Mouse (Mus musculus) forebrain, embryonic 16.5 days (tissue): ENCODE results near the gene Col5a3. TPM values are rescaled to one million over a fixed set of nuclear protein-coding genes. Genes with fewer than 3 reads are reported as not detected.
A peak's percentile ranks its signal among the peaks of the same experiment; 100 is the strongest.

Experiments used
- ATAC-seq: fragments of 200-750 bp; cut with Nextera tagmentation; 2 replicates; pipeline ENCODE4 v1.8.0; 2017; ENCODE audit warnings: mild to moderate bottlenecking, moderate library complexity
- H3K27ac ChIP-seq: fragments of 300-500 bp; sonication (generic); 2 replicates; pipeline ENCODE4 v1.5.1; 2014; ENCODE audit warnings: low read length, control low read depth
- H3K27me3 ChIP-seq: fragments of 300-500 bp; sonication (generic); replicated peaks from 2 replicates; pipeline ENCODE4 v1.6.1; 2014; ENCODE audit warnings: low read length; ENCODE audit not compliant: control insufficient read depth, insufficient read depth
- H3K36me3 ChIP-seq: fragments of 300-500 bp; sonication (generic); 2 replicates; pipeline ENCODE4 v1.6.1; 2014; ENCODE audit not compliant: control insufficient read depth, insufficient read depth
- H3K4me1 ChIP-seq: fragments of 300-500 bp; sonication (generic); replicated peaks from 2 replicates; pipeline ENCODE4 v1.6.1; 2014; ENCODE audit warnings: low read length; ENCODE audit not compliant: control insufficient read depth, insufficient read depth
- H3K4me2 ChIP-seq: fragments of 300-500 bp; sonication (generic); 2 replicates; pipeline ENCODE4 v1.6.1; 2014; ENCODE audit warnings: mild to moderate bottlenecking, low read length, control low read depth
- H3K4me3 ChIP-seq: fragments of 300-500 bp; sonication (generic); replicated peaks from 2 replicates; pipeline ENCODE4 v1.5.1; 2014; ENCODE audit warnings: mild to moderate bottlenecking, low read length, control low read depth
- H3K9ac ChIP-seq: fragments of 300-500 bp; sonication (generic); replicated peaks from 2 replicates; pipeline ENCODE4 v1.6.1; 2014; ENCODE audit warnings: low read depth, low read length, control low read depth
- H3K9me3 ChIP-seq: fragments of 300-500 bp; sonication (generic); 2 replicates; pipeline ENCODE4 v1.6.1; 2016; ENCODE audit warnings: low read length; ENCODE audit not compliant: control insufficient read depth
- WGBS: fragments of 180-500 bp; shearing (Covaris S2); extraction: QIAGEN DNeasy Blood & Tissue Kit; methylation state at CpG from one replicate; pipeline ENCODE4 v1.1.7; 2014; 5-methylcytosine and 5-hydroxymethylcytosine counted together
- polyA plus RNA-seq: library from polyadenylated mRNA; unstranded; fragments of >200 nt; fragmentation: Nextera tagmentation; extraction: Ambion mirVana; gene quantifications from 2 replicates; pipeline ENCODE4 v1.2.1, GENCODE M21; 2015

The Col5a3 gene
- polyA plus RNA-seq, 1 experiment from 2014 or later = 0.33 TPM

DNA sequence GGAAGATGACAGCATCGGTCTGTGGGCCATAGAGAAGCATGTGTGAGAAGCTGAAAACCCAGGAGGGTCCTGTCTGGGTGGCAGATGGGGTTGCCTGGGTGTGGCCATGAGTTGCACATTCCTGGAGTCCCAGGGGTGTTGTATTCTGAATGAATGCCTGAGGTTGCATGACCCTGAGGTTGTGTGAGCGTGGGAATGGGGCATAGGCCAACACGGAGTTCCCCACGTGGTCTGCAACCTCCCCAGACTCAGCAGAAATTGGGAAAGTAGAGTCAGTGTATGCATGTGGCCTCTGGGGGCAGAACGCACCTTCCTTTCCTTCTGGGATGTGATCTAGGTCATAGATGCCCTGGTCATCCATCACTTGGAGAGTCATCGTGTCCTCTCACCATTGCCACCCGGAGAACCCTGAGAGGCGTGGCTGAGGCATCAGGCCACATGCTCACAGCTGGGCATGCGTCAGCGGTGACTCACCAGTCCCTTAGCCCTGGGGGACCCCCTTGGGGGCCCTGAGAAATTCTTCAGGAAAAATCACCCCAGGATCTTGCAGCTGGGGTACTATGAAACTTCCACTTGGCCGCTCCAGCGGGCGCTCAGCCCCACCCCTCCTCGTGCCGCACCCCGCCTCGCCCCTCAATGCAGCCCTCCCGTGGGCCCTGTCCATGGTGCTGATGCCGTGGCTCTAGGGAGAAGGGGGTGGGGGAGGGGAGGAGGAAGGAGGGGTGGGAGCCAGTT, 2.2 kb downstream of the Col5a3 start:
- 0 out of 2 replicates have a peak, but pooled peaks cover 5% of the 10 kb centered on the region for H3K27me3 ChIP-seq
- H3K27ac ChIP-seq = no peak overlapping the region
- no peak overlapping the region for H3K4me2 ChIP-seq
- peaks cover 5% of the 10 kb centered on the region; the same call in 1 of the 2 replicates for H3K4me1 ChIP-seq
- WGBS = 14% methylated on average over 19 of the region's 19 CpGs
- ATAC-seq = no peak
- no peaks in the 10 kb centered on the region for H3K9me3 ChIP-seq
- H3K36me3 ChIP-seq = no peaks in the 10 kb centered on the region
- no peak overlapping the region for H3K9ac ChIP-seq
- no peak overlapping the region for H3K4me3 ChIP-seq

DNA sequence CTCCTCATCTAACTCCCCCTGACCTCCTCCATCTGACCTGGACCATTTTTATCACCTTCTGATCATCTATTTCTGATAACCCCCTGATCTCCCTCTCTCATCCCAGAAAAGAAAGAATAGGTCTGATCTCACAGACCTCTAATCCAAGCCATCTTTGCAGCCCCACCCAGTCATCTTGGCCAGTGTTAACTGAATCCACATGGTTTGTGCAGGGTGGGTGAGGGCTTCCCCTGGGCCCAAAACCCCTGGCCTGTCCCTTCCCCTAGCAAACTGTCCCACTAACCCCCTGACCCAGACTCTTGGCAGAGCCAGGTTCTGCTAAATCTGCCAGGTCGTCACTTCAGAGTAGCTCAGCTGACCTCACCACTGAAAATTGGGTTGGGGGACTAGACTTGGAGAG, 4.1 kb downstream of the Col5a3 start:
- 59% methylated on average over 1 of the region's 1 CpGs for WGBS
- Histone ChIP-seq H3K4me3 (no peak overlapping the region), H3K4me1 (peaks cover 5% of the 10 kb centered on the region; the same call in 1 of the 2 replicates), H3K4me2 (no peak overlapping the region), H3K9ac (no peak overlapping the region), H3K27ac (no peak overlapping the region), H3K9me3 (no peaks in the 10 kb centered on the region), H3K27me3 (0 out of 2 replicates have a peak, but pooled peaks cover 5% of the 10 kb centered on the region), H3K36me3 (no peaks in the 10 kb centered on the region)
- ATAC-seq = no peak

DNA sequence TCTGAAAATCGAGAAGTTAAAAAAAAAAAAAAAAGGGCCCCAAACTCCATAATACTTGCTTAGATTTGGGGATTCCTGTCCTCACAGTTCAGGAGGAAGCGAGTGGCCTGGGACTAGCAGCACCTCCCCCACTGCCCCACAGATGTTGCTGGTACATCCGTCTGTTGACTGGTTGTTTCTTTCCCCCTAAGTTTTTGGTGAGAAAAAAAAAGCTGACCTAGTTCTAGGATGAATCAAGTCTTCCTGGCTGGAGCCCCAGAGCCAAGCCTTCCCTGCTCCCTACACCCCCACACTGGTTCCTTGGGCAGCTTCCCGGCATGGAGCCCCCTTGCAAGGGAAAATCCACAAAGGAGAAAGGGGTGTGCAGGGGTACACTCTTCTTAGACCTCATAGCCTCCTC, 4.6 kb downstream of the Col5a3 start:
- 53% methylated on average over 4 of the region's 4 CpGs for WGBS
- Histone ChIP-seq H3K27ac (no peak overlapping the region), H3K4me3 (no peak overlapping the region), H3K27me3 (0 out of 2 replicates have a peak, but pooled peaks cover 4% of the 10 kb centered on the region), H3K36me3 (no peaks in the 10 kb centered on the region), H3K9me3 (no peaks in the 10 kb centered on the region), H3K4me2 (no peak overlapping the region), H3K9ac (no peak overlapping the region), H3K4me1 (peaks cover 5% of the 10 kb centered on the region; the same call in 1 of the 2 replicates)
- ATAC-seq = no peak

DNA sequence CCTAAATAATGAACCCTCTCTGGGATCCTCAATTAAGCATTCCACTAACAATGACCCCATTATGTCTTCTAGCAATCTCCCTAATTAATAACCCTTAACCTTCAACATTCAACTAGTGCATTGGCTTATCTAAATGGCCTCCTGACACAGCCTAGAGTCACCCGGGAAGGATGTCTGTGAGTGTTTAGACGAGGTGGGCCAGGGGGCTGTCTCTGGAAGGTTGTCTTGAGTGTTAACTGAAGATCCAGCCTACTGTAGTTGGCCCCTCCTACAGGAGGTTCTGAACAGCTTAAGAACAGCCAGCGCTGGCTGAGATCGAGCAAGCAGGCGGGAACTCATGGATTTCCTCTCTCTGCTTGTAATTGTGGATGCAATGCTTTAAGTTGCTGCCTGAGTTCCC, 9.2 kb downstream of the Col5a3 start:
- Histone ChIP-seq H3K9me3 (0 out of 2 replicates have a peak, but pooled peaks cover 4% of the 10 kb centered on the region), H3K4me3 (no peak overlapping the region), H3K4me2 (no peak overlapping the region), H3K27ac (no peak overlapping the region), H3K4me1 (no peaks in the 10 kb centered on the region), H3K36me3 (no peaks in the 10 kb centered on the region), H3K9ac (no peak overlapping the region), H3K27me3 (no peaks in the 10 kb centered on the region)
- 45% methylated on average over 5 of the region's 5 CpGs for WGBS
- no peak for ATAC-seq

DNA sequence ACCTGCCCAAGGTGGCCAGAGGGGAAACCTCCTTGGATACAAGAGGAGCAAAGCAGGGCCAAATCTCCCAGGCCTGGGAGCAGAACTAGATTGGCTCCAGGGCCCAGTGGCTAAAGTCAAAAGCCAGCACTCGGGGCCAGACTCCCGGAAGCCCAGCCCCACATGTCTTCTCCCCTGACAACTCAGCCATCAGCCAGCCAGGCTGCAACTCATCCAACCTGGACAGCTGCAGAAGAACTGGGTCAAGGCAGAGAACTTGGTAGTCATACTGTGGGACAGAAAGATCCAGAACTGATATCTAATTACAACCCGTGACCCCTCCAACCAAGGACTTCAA, 9.7 kb downstream of the Col5a3 start:
- no peak overlapping the region for H3K4me3 ChIP-seq
- no peak overlapping the region for H3K9ac ChIP-seq
- H3K36me3 ChIP-seq = no peaks in the 10 kb centered on the region
- no peak overlapping the region for H3K4me2 ChIP-seq
- no peak for ATAC-seq
- H3K9me3 ChIP-seq = 0 out of 2 replicates have a peak, but pooled peaks cover 4% of the 10 kb centered on the region
- H3K27ac ChIP-seq = no peak overlapping the region
- WGBS = 88% methylated on average over 3 of the region's 3 CpGs
- no peaks in the 10 kb centered on the region for H3K27me3 ChIP-seq
- H3K4me1 ChIP-seq = no peaks in the 10 kb centered on the region

DNA sequence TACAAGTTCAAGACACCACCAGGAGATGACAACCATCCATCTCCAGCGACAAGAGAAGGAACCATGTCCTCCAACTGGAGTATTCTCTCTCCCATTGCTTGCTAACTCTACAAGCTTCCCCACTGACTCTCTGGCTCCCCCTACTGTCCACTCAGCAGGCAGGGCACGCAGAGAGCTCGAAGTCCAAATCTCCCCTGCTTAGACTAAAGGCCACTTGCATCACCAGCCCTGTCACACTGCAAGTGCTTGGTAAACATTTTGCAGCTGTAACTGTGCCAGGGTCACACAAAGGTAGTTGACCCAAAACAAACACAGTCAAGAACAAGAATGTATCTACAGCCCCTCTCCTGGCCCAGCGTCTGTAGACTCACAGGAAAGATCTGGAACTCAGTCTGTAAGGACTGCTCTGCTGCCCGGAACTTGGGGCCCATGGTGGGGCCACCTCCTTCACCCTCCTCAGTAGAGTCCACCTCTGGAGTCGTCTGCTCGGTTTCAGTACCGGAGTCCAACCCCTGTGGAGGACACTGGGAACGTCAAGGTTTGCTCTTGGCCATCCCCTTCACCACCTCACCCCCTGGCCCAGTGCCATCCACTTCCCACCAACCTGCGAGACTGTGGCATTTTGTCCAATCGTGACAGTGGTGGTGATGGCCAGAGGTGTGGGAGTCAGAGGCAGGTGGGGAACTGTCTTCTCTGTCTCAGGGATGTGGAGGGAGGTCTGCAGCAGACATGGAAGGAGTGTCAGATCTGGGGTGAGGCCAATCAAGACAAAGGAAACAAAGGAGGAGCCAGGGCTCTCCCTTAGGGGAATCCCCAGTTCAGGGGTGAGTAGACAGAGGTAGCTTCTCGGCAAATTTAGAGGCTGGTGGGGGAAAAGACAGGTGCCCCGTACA, 10.4 kb downstream of the Col5a3 start:
- Histone ChIP-seq H3K4me3 (no peak overlapping the region), H3K9ac (no peak overlapping the region), H3K4me1 (no peaks in the 10 kb centered on the region), H3K27me3 (no peaks in the 10 kb centered on the region), H3K4me2 (no peak overlapping the region), H3K27ac (no peak overlapping the region), H3K36me3 (no peaks in the 10 kb centered on the region), H3K9me3 (0 out of 2 replicates have a peak, but pooled peaks cover 4% of the 10 kb centered on the region)
- whole genome bisulfite sequencing = 84% methylated on average over 13 of the region's 13 CpGs
- no peak for ATAC-seq

DNA sequence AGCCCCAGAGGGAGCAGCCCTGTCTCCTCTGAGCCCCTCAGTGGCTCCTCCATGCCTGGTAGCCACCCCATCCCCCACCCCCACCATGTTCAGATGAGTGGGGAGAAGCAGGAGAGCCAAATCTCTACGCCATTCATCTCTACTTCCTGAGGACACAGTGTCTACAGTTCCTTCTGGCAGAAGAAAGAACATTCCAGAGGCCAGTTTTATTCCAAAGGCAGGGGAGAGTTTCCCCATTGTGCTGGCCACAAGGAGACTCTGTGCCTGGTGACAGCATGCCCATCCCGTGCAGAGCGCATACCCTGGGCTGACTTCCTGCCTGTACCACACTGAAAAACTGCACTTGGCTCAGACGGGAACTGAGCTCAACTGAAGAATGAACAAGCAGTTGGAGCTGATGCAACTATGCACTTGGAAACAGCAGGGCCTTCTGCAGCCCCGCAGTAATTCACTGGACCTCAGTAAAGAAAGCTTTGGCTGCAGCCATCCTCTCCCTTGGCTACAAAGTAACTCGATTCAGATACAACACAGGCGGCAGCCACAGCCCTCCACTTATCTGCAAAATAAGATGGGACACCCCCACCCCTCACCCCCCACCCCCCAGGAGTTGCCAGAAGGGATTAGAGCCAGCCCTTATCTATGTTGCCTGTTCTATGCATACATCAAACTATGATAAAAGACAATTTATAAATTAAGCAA, 20.6 kb downstream of the Col5a3 start:
- H3K27ac ChIP-seq = no peak overlapping the region
- peak; percentile 89 for ATAC-seq
- 0 out of 2 replicates have a peak, but pooled peaks cover 4% of the 10 kb centered on the region for H3K4me1 ChIP-seq
- no peak overlapping the region for H3K4me3 ChIP-seq
- no peaks in the 10 kb centered on the region for H3K9me3 ChIP-seq
- H3K4me2 ChIP-seq = no peak overlapping the region
- no peaks in the 10 kb centered on the region for H3K27me3 ChIP-seq
- H3K9ac ChIP-seq = no peak overlapping the region
- 36% methylated on average over 7 of the region's 7 CpGs for WGBS
- H3K36me3 ChIP-seq = no peaks in the 10 kb centered on the region

DNA sequence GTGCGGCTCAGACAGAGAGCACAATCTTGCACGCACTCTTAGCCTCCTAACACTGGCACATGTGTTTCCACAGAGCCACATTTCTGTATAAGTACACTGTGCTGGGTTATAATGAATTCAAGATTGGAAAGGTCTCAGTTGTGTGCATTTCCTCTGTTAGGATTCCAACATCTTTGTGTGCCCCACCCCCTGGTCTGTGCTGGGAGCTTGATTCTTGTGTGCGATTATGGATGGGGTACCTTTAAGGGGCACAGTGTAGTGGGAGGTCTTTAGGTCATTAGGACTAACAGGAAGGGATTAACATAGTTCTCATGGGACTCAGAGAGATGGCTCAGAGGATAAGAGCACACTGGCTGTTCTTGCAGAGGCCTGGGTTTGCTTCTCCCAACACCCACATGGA, 24.5 kb downstream of the Col5a3 start:
- no peak for ATAC-seq
- Histone ChIP-seq H3K27ac (no peak overlapping the region), H3K9ac (no peak overlapping the region), H3K9me3 (no peaks in the 10 kb centered on the region), H3K36me3 (no peaks in the 10 kb centered on the region), H3K4me3 (no peak overlapping the region), H3K27me3 (no peaks in the 10 kb centered on the region), H3K4me2 (no peak overlapping the region), H3K4me1 (0 out of 2 replicates have a peak, but pooled peaks cover 4% of the 10 kb centered on the region)
- WGBS = 55% methylated on average over 3 of the region's 3 CpGs

DNA sequence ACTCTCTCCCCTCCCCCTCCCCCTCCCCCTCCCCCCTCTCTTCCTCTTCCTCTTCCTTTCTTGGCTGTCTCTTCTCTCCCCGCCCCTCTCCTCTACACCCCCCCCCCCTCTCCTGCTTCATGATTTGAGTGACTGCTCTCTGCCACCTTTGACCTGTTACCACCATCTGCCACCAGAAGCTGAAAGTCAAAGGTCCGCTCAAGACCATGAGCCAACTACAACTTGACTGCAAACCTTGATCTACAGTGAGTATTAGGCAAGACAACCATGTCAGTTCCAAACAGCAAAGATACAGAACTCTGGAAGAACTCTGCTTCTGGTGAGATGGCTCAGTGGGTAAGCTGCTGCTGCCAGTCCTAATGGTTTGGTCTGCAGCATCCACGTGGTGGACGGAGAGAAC, 25.2 kb downstream of the Col5a3 start:
- H3K4me2 ChIP-seq = no peak overlapping the region
- H3K27ac ChIP-seq = no peak overlapping the region
- H3K4me1 ChIP-seq = 0 out of 2 replicates have a peak, but pooled peaks cover 4% of the 10 kb centered on the region
- H3K9ac ChIP-seq = no peak overlapping the region
- 75% methylated on average over 3 of the region's 4 CpGs for WGBS
- no peaks in the 10 kb centered on the region for H3K36me3 ChIP-seq
- H3K27me3 ChIP-seq = no peaks in the 10 kb centered on the region
- no peak overlapping the region for H3K4me3 ChIP-seq
- H3K9me3 ChIP-seq = no peaks in the 10 kb centered on the region
- ATAC-seq = no peak
